Mouse (Mus musculus): Measurements from ENCODE around the gene Mucl3. TPM values are rescaled to one million over a fixed set of nuclear protein-coding genes. Genes with fewer than 3 reads are reported as not detected.

Mucl3 gene
- total RNA-seq, 2 experiments from 2014 or later = not detected

DNA sequence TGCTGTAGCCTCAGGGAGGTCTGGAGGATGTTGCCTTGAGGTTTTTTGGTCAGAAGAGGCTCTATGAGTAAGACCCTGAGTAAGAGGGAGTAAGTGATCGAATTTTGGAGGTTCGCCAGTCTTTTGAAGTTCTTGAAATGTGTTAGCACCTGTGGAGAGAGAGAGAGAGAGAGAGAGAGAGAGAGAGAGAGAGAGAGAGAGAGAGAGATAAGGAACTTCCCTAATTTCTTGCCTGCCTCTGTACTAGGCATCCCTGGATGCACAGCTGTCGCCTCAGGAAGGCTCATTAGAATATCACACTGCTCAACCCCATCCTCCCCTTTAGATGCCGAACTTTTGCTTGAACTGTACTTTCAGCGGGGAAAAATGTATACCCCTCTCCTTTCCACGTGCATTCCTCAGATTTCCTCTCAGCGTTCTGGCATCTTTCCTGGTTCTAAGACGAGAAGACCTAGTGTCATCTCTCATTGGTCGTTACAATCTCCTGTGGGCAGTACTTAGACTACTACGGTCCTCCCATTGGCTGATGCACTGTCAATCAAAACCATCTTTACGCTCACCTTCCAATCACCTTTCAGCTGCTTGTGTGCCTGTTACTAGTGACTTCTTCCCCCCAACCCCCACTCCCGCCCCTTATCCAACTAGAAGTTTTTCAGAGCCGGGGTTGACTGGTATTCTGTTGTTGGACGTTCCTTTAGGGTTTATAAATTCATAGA, 4.9 kb downstream of the Mucl3 start:
- intact Hi-C loops (cut with DNase I) = no loop called here
- DNase-seq (ENCODE audit: low spot score) = peak; percentile 63

- DNase-seq (ENCODE audit: low spot score) = no peak
- intact Hi-C loops (cut with DNase I) = no loop called here
Observed at GRCm38 (mm10) chr17:35636363-35636762, 7.1 kb downstream of the Mucl3 start.

GRCm38 (mm10) chr17:35635699-35636111, 7.8 kb downstream of the Mucl3 start:
- no peak for DNase-seq (ENCODE audit: low spot score)

DNA sequence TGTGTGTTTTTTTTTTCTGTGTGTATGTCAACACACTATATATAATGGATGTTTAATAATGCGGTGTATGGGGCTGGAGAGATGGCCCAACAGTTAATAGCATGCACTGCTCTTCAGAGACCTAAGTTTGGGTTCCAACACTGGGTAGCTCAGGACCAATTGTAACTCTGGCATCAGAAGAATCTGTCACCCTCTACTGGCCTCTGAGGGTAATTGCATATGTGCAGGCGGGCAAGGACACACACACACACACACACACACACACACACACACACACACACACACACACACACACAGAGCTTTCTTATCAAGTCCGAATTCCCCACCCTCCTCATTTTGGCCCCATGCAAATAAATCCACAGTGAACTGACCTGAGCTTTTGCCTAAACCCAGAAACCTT, 8.3 kb downstream of the Mucl3 start:
- no peak for DNase-seq (ENCODE audit: low spot score)
- intact Hi-C loops (cut with DNase I) = loop anchor here (1.0 kb wide), 1 partner anchor 90 kb away; no protein-coding TSS in a partner anchor

More at GRCm38 (mm10) chr17:35635699-35636111, 7.8 kb downstream of the Mucl3 start:
- intact Hi-C loops (cut with DNase I) = loop anchor here (1.0 kb wide), 1 partner anchor 90 kb away; no protein-coding TSS in a partner anchor

DNA sequence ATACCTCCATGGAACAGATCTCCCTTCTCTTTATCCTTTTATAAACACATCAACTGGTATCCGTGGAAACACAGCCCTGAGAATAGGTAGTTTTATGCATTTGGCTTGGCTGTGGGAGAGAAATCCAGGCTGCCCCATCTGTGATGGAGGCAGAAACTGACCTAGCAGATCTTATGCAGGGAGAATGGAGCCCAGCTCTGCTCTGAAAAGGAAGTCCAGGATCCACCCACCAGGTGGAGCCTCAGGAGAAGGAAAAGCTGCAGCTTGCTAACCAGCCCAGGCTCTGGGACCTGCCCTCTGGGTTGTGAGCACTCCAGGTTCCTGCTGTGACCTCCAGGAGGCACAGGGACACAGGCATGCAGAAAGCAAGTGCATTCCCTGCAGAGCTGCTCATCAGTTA, 9.5 kb downstream of the Mucl3 start:
- DNase-seq (ENCODE audit: low spot score) = no peak
- intact Hi-C loops (cut with DNase I) = no loop called here

- DNase-seq (ENCODE audit: low spot score) = no peak
- intact Hi-C loops (cut with DNase I) = no loop called here
Observed at GRCm38 (mm10) chr17:35626537-35626936, 17.0 kb downstream of the Mucl3 start, which contains the start of gene Gm9573. Gene Gm9573 (minus strand): TSS chr17:35626637.

- DNase-seq (ENCODE audit: low spot score) = no peak
- intact Hi-C loops (cut with DNase I) = no loop called here
Observed at GRCm38 (mm10) chr17:35617127-35617526, 26.4 kb downstream of the Mucl3 start.

DNA sequence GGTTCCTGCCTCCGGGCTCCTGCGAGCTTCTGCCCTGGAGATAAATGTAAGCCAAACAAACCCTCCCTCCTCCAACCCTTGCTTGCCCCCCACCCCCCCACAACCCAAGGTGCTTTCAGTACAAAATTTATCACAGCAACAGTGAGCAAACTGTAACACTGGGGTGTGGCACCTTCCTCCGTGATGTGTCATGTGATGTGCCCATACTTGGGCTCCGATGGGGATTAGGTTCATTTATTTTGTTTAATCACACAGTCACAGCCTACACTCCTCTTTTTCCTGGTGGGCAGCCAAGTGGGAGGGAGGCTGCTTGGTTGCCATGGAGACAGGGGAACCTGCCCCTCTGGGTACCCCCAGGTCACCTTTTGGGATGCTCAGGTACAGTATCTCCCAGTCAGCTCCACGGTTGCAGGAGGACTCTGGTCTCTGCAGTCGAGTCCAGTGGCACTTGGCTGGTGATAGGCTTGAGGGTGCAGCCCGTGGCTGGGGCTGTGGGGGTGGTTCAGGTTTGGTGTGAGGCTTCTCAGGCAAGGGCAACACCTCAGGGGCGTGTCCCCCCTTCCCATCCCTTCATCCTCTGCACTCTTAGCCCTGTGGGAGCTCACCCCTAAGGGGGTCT, 41.6 kb downstream of the Mucl3 start:
- intact Hi-C loops (cut with DNase I) = no loop called here
- no peak for DNase-seq (ENCODE audit: low spot score)

- DNase-seq (ENCODE audit: low spot score) = no peak
- intact Hi-C loops (cut with DNase I) = no loop called here
Observed at GRCm38 (mm10) chr17:35601249-35601648, 42.2 kb downstream of the Mucl3 start, which contains the start of gene Sfta2. Gene Sfta2 (plus strand): TSS chr17:35601549.

GRCm38 (mm10) chr17:35597399-35597798, 46.1 kb downstream of the Mucl3 start:
- intact Hi-C loops (cut with DNase I) = no loop called here

DNA sequence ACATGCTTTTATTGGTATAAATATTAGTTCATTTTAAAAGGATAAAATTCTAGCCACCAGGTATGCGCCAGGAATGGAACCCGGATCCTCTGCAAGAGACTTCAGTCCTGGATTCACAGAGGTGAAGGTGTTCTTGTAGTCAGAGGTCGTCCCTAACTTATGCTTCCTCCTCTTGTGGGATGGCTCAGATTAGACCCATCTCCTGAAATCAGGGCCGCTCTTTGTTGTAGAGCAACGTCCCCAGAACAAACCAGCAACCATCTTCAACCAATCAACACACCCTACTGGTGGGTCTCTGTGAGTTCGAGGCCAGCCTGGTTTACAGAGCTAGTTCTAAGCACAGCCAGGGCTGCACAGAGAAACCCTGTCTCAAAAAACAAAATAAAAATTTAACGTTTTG, 49.0 kb downstream of the Mucl3 start:
- intact Hi-C loops (cut with DNase I) = loop anchor here (5.0 kb wide), 1 partner anchor 143 kb away; no protein-coding TSS in a partner anchor
- no peak for DNase-seq (ENCODE audit: low spot score)

More at GRCm38 (mm10) chr17:35597399-35597798, 46.1 kb downstream of the Mucl3 start:
- no peak for DNase-seq (ENCODE audit: low spot score)

- no peak for DNase-seq (ENCODE audit: low spot score)
- intact Hi-C loops (cut with DNase I) = loop anchor here (5.0 kb wide), 1 partner anchor 144 kb away; no protein-coding TSS in a partner anchor
Observed at GRCm38 (mm10) chr17:35593786-35594185, 49.7 kb downstream of the Mucl3 start.

- intact Hi-C loops (cut with DNase I) = loop anchor here (5.0 kb wide), 1 partner anchor 145 kb away; no protein-coding TSS in a partner anchor
- no peak for DNase-seq (ENCODE audit: low spot score)
Observed at GRCm38 (mm10) chr17:35592131-35592530, 51.4 kb downstream of the Mucl3 start.

DNA sequence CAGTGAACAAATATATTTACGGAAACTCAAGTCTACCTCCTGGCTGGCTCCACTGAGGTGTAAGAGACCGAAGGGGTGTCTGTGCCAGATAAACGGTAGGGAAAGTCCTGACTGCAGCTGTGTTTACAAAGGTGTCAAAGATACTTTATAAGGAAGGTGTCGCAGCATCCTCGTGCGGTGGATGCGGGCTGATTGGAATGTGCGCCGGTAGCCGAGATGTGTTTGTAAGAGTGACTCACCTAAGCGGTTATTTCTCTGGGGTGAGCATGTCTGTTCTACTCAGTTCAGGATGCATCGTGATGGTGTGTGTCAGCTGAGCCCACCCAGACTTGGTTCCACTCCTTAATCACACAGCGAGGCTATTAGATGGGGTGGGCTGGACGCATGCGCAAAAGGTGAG, 51.8 kb downstream of the Mucl3 start:
- intact Hi-C loops (cut with DNase I) = loop anchor here (5.0 kb wide), 1 partner anchor 146 kb away; no protein-coding TSS in a partner anchor
- no peak for DNase-seq (ENCODE audit: low spot score)

- intact Hi-C loops (cut with DNase I) = loop anchor here (5.0 kb wide), 1 partner anchor 146 kb away; no protein-coding TSS in a partner anchor
- no peak for DNase-seq (ENCODE audit: low spot score)
Observed at GRCm38 (mm10) chr17:35591219-35591578, 52.3 kb downstream of the Mucl3 start.

- intact Hi-C loops (cut with DNase I) = loop anchor here (5.0 kb wide), 1 partner anchor 147 kb away; no protein-coding TSS in a partner anchor
Observed at GRCm38 (mm10) chr17:35590410-35591218, 52.9 kb downstream of the Mucl3 start.

GRCm38 (mm10) chr17:35588387-35588786, 55.1 kb downstream of the Mucl3 start:
- intact Hi-C loops (cut with DNase I) = no loop called here
- DNase-seq (ENCODE audit: low spot score) = no peak

More at GRCm38 (mm10) chr17:35590410-35591218, 52.9 kb downstream of the Mucl3 start:
- DNase-seq (ENCODE audit: low spot score) = peak; percentile 46

GRCm38 (mm10) chr17:35587291-35587690, 56.2 kb downstream of the Mucl3 start:
- intact Hi-C loops (cut with DNase I) = no loop called here
- no peak for DNase-seq (ENCODE audit: low spot score)

Measured in heart, postnatal 25 days (tissue).